Mouse (Mus musculus) A20 (cell line): ENCODE data around the gene Nmrk1.

Source experiments
- DNase-seq: peaks from one replicate; pipeline ENCODE4 v3.0.0-alpha.2; 2011; ENCODE audit warnings: low read depth, low spot score

Gene Nmrk1

DNA sequence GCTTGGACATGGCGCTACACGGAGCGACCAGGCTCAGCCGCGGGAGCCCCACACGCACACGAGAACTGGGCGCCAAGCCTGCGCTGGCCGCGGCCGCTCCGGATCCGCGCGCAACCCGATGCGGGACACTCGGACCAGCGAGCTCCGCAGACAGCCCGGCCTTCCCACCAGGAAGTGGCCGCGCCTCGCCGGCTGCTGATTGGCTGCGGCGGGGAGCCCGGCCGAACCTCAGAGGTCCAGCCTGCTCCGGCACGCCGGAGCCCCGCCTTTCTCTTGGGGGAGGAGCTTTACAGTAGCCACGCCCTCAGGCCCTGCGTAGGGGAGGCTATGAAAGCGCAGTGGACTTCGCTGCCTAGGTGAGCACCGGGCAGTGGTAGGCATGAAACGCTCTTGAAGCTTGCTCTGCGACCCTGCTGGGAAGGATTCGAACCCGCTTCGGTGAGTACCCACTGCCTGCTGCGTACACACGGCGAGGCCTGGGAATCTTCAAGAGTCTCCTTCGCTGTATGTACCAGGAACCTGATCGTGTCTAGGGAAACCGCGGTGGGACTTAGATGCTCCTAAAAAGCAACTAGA lies at the start of gene Nmrk1, which contains the start of gene Ostf1:
Nmrk1 (plus strand) TSS at position 307 of the 576 bp plus-strand sequence.
Ostf1 (minus strand) TSS at position 180 of the 576 bp plus-strand sequence.
- DNase-seq: peak; percentile 94

DNA sequence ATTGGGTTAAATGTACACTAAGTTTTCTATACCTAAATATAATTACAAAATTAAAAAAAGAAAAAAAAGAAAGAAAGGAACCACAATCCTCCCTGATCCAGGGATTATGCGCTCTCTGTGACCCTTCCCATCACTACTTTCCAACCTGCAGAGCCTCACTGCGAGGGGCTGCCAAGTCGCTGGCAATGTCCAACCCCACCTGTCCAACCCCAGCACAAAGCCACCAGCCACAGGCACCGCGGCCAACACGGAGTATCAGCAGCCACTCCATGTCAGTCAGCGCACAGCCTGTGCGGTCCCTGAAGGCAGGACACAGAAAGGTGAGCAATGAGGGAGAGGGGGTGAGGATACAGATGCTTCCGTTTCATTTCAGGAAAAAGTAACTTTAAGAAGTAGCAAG lies 49.5 kb upstream of the Nmrk1 start:
- no peak for DNase-seq

DNA sequence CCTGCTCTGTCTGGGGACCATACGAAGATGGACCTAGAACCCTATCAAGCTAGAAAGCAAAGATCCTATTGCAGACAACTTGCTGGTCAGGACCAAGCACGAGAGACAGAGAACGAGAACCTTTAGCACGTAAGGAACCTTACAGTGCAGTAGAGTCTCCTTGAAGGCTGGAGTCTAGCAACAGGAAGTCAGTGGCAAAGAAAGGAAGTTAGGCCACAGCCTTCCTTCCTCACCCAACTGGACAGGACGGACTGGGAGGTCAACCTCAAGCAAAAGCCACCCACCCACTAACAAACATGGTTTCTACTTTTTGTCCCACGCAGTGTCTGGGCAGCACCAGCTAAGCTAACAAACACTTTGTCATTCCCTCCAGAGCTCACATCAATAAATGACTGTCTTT lies 48.9 kb upstream of the Nmrk1 start:
- DNase-seq: no peak

DNA sequence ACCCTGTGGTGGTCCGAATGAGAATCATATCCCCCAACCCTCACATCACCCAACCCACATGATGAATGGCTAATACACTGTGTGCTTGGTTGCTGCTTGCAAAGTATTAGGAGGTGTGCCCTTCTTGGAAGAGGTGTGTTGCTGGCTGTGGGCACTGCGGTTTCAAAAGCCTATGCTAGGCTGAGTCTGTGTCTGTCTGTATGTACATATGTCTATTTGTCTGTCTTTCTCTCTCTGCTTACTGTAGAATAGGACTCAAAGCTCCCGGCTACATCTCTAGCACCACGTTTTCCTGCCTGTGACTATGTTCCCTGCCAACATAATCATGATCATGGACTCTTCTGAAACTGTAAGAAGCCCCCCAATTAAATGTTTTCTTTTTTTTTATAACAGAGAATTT lies 48.0 kb upstream of the Nmrk1 start:
- DNase-seq: no peak

DNA sequence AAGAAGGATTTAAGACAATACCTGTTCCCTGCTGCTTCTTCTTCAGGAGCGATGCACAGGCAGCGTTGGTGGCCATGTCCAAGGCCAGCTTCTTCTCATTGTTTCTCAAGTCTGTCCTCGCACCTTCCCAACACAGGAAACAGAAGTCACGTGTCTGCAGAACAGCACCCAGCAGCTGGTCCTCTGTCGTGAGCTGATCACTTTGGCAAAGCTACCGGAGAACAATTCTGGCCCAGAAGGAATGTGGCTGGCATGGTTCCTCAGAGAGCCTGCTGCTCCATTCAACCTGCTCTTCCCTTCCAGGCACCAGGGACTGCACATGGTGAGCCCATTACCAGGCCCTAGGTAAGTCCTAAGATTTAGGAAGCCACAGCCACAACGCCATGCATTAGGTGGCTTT lies 47.1 kb upstream of the Nmrk1 start:
- DNase-seq: no peak

DNA sequence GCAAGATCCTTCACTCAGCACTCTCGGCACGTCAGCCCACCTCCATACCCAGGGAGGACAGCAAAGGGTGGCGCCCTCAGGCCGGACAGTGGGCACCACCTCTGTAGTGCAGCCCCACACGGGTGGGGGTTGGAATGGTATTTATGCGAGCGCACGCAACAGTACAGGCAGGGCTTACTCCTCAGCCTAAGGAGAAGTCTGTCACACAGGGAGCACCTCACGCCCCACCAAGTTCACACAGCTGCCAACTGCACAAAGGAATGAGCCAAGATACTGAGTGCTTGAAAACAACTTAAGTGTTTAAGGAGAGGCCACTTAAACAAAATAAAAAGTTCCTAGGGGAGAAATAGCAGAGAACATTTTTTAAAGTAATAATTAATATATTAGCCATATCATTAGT lies 44.6 kb upstream of the Nmrk1 start:
- DNase-seq: no peak

DNA sequence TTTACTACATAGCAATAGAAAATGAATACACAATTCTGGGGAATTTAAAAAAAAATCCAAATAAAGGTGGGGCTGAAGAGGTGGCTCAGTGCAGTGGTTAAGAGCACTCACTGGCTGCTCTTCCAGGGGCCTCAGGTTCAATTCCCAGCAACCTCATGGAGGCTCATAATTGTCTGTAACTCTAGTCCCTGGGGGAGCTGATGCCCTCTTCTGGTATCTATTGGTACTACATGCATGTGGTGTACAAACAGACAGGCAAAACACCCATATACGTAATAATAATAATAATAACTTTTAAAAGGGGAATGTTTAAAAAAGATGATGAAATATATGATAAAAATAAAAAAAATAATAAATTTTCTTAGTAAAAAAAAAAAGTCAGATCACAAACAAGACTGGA lies 43.5 kb upstream of the Nmrk1 start:
- peak; percentile 32 for DNase-seq

DNA sequence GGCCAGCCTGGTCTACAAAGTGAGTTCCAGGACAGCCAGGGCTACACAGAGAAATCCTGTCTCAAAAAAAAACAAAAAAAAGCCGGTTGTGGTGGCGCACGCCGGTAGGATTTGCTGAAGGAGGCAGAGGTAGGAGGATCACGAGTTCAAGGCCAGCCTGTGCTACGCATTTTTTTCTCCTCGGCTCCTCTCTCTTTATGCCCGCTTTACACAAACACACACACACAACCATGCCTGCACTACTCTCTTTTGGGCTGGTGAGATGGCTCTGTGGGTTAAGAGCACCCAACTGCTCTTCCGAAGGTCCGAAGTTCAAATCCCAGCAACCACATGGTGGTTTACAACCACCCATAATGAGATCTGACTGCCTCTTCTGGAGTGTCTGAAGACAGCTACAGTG lies 42.9 kb upstream of the Nmrk1 start:
- DNase-seq: peak; percentile 79

DNA sequence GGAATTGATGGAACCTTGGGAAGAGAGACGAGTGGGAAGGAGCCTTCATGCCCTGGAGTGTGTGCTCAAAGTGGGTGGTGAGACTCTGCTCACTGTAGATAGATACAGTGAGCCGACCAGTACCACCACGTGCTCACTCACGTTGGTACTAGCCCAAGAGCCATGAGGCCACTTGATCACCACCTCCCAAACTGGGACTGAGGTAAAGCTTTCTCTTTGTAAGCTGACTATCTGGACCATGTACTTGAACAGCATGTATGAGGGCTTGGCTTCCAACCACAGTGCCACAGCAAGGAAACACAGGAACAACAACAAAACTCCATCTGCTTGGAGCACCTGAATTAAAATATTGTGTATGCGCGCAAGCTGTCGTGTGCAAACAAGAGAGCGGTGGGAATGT lies 42.5 kb upstream of the Nmrk1 start:
- no peak for DNase-seq

DNA sequence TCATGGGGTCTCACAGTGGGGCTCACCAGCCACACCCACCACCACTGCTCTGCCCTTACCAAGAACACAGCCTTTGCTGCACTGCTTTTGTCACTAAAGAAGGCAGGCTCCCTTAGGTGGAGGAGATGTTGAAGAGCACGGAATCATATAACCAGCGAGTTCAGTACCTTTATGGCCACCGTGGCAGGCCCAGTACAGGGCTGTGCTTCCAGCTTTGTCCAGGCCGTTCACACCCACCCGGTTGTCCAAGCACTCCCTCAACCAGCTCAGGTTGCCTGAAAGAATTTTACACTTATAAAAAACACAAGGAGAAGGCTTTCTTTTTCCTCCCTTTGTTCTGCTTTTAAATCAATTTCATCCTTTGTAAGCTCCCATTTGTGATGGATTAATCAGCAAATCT lies 41.5 kb upstream of the Nmrk1 start:
- no peak for DNase-seq

DNA sequence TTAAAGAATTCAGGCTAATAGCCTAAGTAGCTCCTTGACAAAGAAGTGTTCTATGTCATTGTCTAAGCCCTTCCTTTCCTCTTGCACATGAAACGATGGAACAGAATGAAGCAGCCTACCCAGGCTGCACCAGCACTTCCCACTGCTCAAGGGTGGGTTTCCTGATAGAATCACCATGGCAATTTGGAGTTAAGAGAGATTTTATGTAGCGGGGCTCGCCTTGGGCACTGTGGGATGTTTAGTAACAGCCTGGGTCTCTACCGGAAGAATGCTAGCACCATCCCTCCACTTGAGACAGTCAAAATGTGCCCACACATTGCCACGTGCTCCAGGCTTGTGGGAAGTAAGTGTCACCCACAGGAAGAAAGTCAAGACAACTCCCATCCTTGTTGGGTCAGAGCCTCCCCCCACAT lies 40.8 kb upstream of the Nmrk1 start:
- no peak for DNase-seq

DNA sequence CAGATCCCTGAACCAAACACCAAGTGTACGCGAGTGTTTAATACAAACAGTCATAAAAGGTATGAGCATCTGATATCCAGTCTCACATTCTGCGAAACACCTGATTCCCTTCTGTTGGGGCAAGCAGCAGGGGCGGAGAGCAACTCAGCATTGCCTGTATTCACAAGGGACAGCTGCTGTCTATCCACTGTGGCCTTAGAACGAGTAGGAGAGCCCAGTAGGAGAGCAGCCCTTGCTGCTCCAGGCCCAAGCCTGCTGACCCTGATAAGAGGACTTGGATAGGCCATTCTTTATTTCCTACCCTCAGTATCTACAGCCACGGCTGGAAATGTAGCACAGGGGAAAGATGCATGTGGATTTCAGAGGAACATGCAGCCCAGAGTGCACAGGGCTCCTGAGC lies 38.8 kb upstream of the Nmrk1 start:
- no peak for DNase-seq

DNA sequence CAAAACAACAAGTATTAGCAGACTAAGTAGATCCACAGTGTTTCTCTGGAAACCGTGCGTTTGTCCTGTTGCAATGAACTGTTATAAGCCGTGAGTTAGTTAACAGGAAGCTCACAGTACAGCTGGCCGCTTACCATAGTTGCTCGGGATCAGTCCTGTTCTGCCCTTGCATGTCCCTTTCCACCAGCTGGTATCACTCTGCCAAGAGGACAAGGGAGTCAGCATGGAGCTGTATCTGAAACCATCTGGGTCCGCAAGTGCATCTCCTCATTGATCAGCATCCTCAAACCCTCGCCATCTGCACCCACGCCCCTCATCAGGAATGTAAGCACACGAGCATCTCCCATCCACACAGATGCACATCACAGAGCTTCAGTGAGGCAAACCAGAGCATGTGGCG lies 38.0 kb upstream of the Nmrk1 start:
- no peak for DNase-seq

DNA sequence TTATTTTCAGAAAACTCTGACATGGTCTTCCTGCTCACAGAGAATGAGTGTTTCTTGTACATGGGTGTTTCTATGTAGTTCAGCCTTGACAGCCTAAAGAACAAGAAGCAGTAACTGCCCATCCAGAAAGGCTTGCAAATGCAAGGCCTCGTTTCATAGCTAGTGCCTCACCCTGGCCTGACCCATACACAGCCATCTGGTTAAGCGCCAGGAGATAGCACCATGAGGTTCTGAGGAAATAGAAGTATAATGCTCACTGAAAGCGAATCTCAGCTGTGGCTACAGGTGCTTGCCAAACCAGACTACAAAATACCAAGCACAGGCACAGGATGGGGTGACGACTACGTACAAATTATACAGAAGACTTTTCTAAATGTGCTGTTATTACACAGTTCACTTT lies 34.9 kb upstream of the Nmrk1 start:
- no peak for DNase-seq

DNA sequence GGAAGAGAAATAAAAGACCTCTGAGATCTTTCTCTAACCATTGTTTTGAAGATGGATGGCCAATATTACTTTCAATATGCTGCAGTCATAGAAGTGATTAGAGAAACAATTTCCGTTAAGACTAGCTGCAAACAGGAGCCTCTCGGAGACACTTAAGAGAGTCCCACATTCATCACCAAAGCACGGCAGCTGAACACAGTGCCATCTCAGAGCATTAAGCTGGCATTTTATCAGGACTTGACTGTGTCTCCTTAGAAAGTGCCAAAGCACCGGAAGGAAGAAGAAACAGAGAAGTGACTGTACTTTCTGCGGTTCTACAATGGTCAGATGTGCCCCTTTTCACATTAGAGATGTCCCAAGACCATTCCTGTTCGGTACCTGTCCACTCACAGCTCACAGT lies 34.0 kb upstream of the Nmrk1 start:
- no peak for DNase-seq

DNA sequence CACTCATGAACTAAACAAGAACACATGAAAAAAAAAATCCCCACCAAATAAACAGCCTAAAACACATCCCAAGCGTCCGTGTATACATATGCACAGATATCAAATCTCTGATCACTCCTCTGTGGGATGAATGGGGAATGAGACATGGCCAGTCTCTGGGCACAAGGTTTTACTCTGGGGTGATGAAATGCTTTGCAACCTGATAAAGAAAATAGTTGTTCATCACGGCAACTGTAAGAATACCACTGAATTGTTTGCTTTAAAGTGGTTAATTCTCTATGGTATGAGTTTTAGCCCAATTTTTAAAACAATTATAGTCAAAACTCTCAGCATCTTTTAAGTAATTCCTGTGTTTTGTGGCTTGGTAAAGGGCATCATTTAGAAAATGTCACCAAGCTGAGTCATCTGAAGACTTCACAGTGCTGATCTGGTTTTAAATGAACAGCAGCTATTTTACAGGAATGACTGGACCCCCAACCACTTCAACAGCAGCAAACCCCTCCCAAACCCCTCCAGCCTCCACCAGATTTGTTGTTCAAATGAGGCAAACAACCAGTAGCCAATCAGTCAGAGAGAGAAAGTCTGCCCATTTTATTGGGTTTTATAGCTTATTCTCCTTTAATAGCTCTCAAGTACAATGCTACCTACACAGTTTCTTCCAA lies 33.4 kb upstream of the Nmrk1 start:
- no peak for DNase-seq

DNA sequence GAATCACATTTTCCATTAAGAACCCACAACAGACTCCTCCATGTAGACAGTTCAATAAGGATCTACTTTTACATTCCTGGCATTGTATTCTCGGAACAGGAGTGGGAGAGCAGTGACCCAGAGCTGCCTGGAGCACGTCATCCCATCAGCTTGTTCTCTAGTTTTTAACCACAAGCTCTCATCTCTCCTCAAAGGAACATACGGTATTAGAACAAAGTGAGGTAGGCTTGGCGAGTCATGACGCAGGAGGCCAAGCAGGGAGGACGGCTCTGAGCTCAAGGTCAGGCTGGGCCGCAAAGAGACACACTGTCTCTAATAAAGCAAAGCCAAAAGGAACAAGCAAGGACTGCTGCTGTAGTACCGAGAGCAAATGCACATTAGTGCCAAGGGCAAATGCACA lies 32.7 kb upstream of the Nmrk1 start:
- DNase-seq: no peak

DNA sequence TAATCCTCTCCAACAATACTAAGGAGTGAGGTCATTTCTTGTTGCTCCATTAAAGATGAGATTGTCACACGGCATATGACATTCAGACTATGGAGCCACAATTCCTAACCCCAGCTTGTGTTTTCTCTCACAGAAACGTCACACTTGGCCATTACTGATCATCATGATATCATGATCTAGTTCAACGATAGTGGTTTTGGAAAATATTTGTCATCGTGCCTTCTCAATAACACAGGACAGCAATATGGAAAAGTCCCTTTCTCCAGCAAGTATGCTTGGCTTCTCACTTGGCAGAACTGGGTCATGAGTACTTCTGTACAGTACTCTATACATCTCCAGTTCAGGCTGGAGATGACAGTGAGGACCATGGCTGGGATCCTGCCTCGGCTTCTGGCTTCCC lies 32.1 kb upstream of the Nmrk1 start:
- DNase-seq: no peak

DNA sequence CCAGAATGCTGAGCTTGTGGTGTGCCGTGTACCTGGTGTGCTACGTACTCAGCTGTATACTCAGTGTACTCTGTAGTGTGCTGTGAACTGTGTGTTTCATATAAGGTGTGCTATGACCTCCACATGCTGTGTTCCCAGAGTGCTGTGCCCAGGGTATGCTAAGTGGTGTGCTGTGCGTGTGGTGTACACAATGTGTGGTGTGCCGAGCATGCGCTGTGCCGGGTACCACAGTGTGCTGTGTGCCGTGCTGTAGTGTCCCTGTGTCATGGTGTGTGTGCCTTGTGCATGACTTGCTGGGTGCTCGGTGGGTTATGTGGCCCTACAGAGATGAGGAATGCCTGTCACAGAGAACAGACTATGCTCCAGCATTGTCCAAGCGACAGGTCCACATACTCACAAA lies 31.1 kb upstream of the Nmrk1 start:
- no peak for DNase-seq

DNA sequence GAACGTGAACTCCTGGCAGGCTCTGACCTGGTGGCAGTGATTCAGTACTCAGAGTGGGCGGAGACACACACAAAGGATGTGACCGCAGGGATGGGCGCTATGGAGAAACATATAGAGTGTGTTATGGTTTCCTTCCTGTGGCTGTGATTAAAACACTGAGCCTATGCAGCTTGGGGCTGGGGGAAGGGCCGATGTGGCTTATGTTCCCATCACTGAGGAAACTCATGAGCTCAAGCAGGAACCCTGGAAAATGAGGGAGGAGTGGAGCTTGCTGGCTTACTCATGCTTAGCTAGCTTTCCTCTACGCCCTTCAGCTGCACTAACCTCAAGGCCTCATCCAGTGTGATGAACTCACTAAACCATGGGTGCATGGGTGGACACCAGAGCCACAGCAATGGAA lies 28.7 kb upstream of the Nmrk1 start:
- no peak for DNase-seq

DNA sequence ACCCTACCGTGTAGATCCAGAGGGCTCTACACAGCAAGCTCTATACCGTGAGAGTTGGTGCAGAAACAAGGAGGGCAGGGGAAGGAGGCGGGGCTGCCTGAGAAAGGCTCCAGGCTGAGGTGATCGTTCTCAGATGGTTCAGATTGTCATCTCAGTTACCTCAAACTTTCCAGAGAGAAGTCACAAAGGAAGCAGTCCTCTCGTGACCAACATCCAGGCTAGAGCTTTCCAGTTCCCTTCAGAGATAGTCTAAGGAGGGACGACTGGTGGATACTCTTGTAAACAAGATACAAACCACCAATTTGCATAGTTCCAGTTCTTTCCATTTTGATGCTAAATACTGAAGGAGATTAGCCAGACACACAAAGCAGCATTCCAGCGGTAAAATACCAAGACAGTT lies 23.8 kb upstream of the Nmrk1 start:
- DNase-seq: no peak

DNA sequence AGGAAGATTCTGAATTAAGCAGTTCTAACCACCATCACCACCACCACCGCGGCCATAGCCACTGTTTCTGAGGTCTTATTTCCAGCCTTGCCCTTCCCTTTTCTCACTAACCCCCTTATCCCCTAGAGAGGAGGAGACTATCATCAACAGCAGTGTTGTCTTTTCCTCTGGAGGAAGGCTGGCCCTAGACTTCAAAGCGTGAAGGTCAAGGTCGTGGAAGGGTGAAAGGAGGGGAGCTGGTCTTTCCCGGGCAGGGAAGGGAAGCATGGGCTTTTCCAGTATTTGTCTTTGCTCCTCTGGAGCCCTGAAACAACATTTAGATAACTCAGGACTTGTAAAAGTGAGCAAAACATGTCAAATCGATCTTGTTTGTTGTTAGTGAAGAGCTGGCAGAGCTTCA lies 22.8 kb upstream of the Nmrk1 start:
- no peak for DNase-seq

DNA sequence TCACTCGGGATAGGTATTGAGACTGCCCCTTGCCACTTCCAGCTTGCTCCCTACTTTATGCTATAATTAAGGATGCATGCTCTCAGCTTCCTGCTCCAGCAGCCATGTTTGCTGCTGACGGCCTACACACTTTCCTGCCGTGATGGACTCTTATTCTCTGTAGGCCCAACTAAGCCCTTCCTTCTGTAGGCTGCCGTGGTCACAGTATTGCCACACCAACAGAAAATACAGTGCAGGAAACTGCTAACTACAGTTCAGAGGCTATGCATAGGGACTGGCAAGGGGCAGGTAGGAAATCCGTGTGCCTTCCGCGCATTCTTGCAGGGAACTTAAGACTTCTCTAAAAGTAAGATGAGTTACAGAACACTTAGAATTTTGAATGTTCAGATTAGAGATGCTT lies 17.4 kb upstream of the Nmrk1 start:
- DNase-seq: no peak

DNA sequence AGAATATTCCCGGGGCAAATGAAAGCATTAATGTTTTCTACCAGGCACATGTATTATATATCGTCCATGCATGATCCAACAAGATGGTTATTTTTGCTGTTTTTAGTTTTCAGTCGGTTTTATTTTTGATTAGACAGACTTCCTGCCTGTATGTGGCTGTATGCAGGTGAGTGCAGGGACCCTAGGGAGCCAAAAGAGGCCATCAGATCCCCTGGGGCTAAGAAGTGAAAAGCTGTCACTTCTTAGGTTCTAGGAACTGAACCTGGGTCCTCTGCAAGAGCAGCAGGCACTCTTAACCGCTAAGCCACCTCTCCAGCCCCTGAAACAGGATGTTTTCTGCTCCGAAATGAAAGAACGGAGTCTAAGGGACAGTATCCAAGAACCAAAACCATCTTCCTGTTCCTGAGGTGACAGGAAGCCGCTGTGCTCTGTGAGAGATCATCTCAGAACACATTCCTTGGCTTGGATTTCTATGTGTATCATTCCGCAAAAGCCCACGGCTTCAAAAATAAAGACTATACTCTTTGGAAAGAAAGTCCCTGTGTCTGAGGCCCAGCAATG lies 16.0 kb upstream of the Nmrk1 start:
- DNase-seq: no peak
